Mouse (Mus musculus) spleen, postnatal 4 days (tissue): ENCODE data around the gene Rpl28.

Source experiments
- DNase-seq, 2 experiments: peaks; one replicate each; pipeline ENCODE4 v3.0.0; 2022; ENCODE audit warnings: low spot score in 2 of 2

Rpl28 gene

DNA sequence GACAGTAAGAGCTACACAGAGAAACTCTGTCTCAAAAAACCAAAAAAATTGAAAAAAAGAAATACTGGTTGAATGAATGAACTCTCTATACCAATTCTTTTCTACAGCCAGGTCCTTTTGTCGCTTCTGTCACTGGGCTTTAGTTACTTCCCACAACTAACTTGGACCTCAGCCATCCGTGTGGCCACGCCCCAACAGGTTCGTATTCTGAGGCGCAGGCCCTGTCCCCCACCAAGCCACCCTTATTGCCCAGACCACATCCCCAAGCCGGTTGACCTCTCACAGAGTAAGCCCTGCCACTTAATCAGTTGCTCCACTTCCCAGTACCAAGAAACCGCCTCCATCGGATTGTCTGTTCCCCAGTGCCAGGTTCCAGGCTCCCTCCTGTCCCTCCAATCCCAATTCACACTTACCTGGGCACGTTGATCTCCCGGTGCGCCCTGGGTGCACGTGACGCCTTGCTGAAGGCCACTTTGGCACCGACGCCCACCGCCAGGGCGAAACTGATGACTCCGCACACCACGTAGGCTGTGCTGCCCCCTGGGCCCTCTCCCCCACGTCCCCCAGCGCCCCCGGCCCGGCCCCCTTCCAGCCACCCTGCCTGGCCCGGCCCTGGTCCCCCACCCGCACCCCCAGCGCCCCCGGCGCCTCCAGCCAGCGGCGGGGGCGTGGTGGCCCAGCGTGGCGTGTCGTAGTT, 43.1 kb downstream of the Rpl28 start:
- DNase-seq = no peak

DNA sequence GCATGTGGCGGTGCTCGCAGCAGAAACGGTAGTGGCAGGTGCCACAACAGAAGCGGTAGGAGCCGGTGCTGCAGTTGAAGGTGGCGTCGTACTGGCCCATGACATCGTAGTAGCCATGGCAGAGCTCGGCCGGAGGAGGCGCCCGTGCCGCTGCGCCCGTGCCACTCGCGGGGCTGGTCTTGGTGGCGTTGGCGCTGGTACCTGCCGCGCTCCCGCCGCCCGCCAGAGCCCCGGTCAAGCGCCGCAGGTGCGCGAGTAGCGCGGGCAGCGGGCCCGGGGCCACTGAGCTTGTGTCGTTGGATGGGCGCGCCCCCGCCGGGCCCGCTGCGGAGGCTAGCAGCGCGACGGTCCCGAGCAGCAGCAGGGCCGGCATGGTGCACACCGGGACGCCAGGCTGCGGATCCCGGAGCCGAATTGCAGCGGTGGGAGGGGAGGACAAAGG, 43.7 kb downstream of the Rpl28 start:
- DNase-seq = peak; percentile 47 to 77

DNA sequence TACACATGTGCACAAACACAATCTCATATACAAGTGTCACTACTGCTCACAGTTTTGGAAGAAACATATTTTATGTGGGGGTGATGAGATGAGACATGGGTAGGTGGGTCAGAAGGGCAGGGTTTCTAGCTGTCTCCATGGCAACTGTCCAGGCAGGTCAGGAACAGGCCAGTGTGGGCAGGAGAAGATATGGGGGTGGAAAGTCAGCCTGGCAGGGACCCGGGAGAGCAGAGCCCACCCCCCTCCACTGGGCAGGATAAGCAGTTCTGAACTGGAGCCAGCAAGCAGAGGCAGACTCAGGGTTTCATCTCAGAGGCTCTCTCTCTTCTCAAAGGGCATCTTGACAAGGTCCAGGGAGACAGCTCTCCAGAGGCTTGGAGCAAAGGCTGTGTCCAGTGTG, 45.0 kb downstream of the Rpl28 start:
- DNase-seq = no peak

GRCm38 (mm10) chr7:4842077-4842476, 49.4 kb downstream of the Rpl28 start:
- DNase-seq = no peak

- no peak for DNase-seq
Observed at GRCm38 (mm10) chr7:4842634-4843131, 50.0 kb downstream of the Rpl28 start.

DNA sequence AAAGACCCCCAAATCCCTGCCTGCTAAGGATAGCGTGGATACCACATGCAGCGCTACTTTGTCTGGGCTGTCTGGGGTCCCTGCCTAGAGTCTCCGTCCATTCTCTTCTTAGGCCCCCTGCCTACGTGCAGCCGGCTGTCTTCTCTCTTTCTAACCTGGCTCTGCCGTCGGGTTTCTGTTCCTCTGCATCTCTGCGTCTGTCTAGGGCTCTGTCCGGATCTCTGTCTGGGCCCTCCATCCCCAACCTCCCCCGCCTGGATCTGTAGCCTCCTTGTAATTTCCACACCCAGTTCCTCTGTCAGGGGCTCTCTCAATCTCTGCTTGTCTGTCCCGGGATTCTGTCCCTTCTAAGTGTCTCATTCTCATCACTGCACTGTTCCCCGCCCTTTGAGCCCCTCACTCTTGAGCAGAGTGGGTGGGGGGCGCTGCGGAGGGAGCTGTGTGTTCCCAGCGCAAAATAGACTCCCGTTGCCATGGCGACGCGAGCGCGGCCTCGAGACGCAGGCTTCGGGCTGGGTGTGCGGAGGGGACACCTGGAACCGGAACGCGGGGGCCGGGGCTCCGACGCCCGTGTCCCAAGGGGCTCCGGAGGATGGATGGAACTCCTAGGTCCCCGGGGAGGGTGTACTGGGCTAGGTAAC, 51.0 kb downstream of the Rpl28 start:
- no peak for DNase-seq

GRCm38 (mm10) chr7:4844245-4844916, 51.7 kb downstream of the Rpl28 start, which contains the start of gene Shisa7:
Gene Shisa7, minus strand, starts transcription at chr7:4844696.
- DNase-seq = no peak
